In genomic region chr5:32930761-32931160, GRCm38 (mm10) we compare ENCODE assay signal across 9 mouse cellular contexts.
DNase-seq lines count a peak whose midpoint lies in the region; ATAC-seq and TF ChIP-seq lines count a peak whose summit lies in the region.
"Had no signal": no experiment of that assay in that cellular context is flagged by ENCODE, and none has a peak within 500 bp of the region (broad histone marks: within the 10 kb centered on the region; RNA-seq: fewer than 3 reads in every experiment).

No protein-coding gene starts in this region.

- TF ChIP-seq POLR2A in embryonic fibroblast, embryonic 13.5 days (IDR thresholded peaks at IDR 0.05; ENCODE audit: low read depth, low read length) = no peak

- H3K4me2 ChIP-seq in hindbrain, embryonic 12.5 days (replicated peaks) = no peak overlapping the region

- peaks cover 70% of the 10 kb centered on the region for H3K36me3 ChIP-seq in hindbrain, embryonic 12.5 days

- no peak overlapping the region for H3K4me3 ChIP-seq in embryonic fibroblast, embryonic 13.5 days (ENCODE audit: insufficient read depth, low read length)
- no peak overlapping the region for H3K4me3 ChIP-seq in hindbrain, embryonic 12.5 days
- H3K4me3 ChIP-seq: heart, adult 2 months had no signal

- TF ChIP-seq CTCF in embryonic fibroblast, embryonic 13.5 days (IDR thresholded peaks at IDR 0.05; ENCODE audit: borderline replicate concordance, insufficient read depth, low read length) = no peak

- 0 out of 2 replicates have a peak overlapping the region, but pooled peaks have one; percentile 45 for H3K27ac ChIP-seq in embryonic fibroblast, embryonic 13.5 days (ENCODE audit: insufficient read depth, low read length)
- no peak overlapping the region for H3K27ac ChIP-seq in hindbrain, embryonic 12.5 days
- H3K27ac ChIP-seq: heart, adult 2 months had no signal

- peak; percentile 6 for DNase-seq in kidney, adult 9 months
- DNase-seq in kidney, adult 18-20 months = no peak
- peak; percentile 96 for DNase-seq in 416B (ENCODE audit: low read depth)
- DNase-seq in thymus, postnatal 14 days = no peak

- no peak overlapping the region for H3K9ac ChIP-seq in hindbrain, embryonic 12.5 days

- ATAC-seq in CD4-positive, CD25-positive, alpha-beta regulatory T cell, adult 4 months = peak; percentile 56
- no peak for ATAC-seq in erythroblast, adult 5-6 weeks (replicated peaks; ENCODE audit: low FRiP score, poor library complexity, severe bottlenecking)
- no peak for ATAC-seq in hindbrain, embryonic 12.5 days (ENCODE audit: low FRiP score)

- no peaks in the 10 kb centered on the region for H3K9me3 ChIP-seq in hindbrain, embryonic 12.5 days (replicated peaks)

- WGBS in hindbrain, embryonic 12.5 days = 80% methylated on average over 2 of the region's 2 CpGs

- H3K27me3 ChIP-seq in hindbrain, embryonic 12.5 days = no peaks in the 10 kb centered on the region

- peaks cover 8% of the 10 kb centered on the region; the same call in 1 of the 2 replicates for H3K4me1 ChIP-seq in embryonic fibroblast, embryonic 13.5 days (ENCODE audit: control insufficient read depth, insufficient read depth, low read length)
- H3K4me1 ChIP-seq in hindbrain, embryonic 12.5 days = no peaks in the 10 kb centered on the region

Comparison
In these comparisons a context has a peak if more than half of its experiments do, and no peak if none do; other contexts are left out.
1. DNase-seq: peak in kidney, adult 9 months (single experiment) and 416B (single experiment); none in kidney, adult 18-20 months (single experiment) and thymus, postnatal 14 days (single experiment).